Mouse (Mus musculus) limb, embryonic 12.5 days (tissue): ENCODE measurements around the gene Dab1. TPM values are rescaled to one million over a fixed set of nuclear protein-coding genes. Genes with fewer than 3 reads are reported as not detected.

Source experiments
- ATAC-seq: fragments of 200-750 bp; cut with Nextera tagmentation; 2 replicates; pipeline ENCODE4 v1.8.0; 2017; ENCODE audit warnings: low read depth, moderate TSS enrichment; ENCODE audit not compliant: insufficient number of reproducible peaks, insufficient read depth, low FRiP score, low TSS enrichment
- H3K27ac ChIP-seq: fragments of 300-500 bp; sonication (generic); 2 replicates; pipeline ENCODE4 v1.5.1; 2016; ENCODE audit warnings: mild to moderate bottlenecking, moderate library complexity
- H3K27me3 ChIP-seq: fragments of 300-500 bp; sonication (generic); 2 replicates; pipeline ENCODE4 v1.6.1; 2016; ENCODE audit warnings: mild to moderate bottlenecking, moderate library complexity
- H3K36me3 ChIP-seq: fragments of 300-500 bp; sonication (generic); 2 replicates; pipeline ENCODE4 v1.6.1; 2016; ENCODE audit warnings: mild to moderate bottlenecking, moderate library complexity
- H3K4me1 ChIP-seq: fragments of 300-500 bp; sonication (generic); replicated peaks from 2 replicates; pipeline ENCODE4 v1.6.1; 2016
- H3K4me2 ChIP-seq: fragments of 300-500 bp; sonication (generic); 2 replicates; pipeline ENCODE4 v1.6.1; 2016; ENCODE audit warnings: mild to moderate bottlenecking, moderate library complexity
- H3K4me3 ChIP-seq: fragments of 300-500 bp; sonication (generic); replicated peaks from 2 replicates; pipeline ENCODE4 v1.5.1; 2016; ENCODE audit warnings: mild to moderate bottlenecking
- H3K9ac ChIP-seq: fragments of 300-500 bp; sonication (generic); replicated peaks from 2 replicates; pipeline ENCODE4 v1.6.1; 2016; ENCODE audit warnings: mild to moderate bottlenecking, moderate library complexity
- H3K9me3 ChIP-seq: fragments of 300-500 bp; sonication (generic); 2 replicates; pipeline ENCODE4 v1.6.1; 2016; ENCODE audit warnings: mild to moderate bottlenecking, moderate library complexity
- WGBS: fragments of 180-500 bp; shearing (Covaris S2); methylation state at CpG from one replicate; pipeline ENCODE4 v1.1.7; 2016; 5-methylcytosine and 5-hydroxymethylcytosine counted together
- polyA plus RNA-seq: library from polyadenylated mRNA; unstranded; fragments of >200 nt; fragmentation: Nextera tagmentation; extraction: Ambion mirVana; gene quantifications from 2 replicates; pipeline ENCODE4 v1.2.1, GENCODE M21; 2016

Dab1 gene
- polyA plus RNA-seq, 1 experiment from 2014 or later: 23.8 TPM

DNA sequence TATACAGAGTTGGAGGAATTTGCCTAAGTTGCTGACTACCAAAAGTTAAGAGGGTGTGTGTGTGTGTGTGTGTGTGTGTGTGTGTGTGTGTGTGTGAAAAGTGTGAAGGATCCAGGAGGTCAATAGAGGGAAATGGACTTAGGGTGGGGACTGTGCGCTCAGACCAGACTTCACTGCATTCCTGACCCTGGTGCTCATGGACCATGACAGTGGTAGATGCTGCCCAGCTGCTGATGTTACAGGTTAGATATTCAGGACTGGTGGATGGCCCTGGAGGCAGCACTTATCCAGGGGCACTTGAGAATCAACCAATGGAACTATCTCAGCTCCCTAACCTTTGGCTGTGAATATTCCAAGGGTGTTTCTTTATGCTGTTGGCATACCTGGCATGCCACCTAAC lies 929.1 kb downstream of the Dab1 start:
- Histone ChIP-seq H3K4me3 (no peak overlapping the region), H3K9ac (no peak overlapping the region), H3K27me3 (no peaks in the 10 kb centered on the region), H3K4me2 (no peak overlapping the region), H3K27ac (no peak overlapping the region), H3K36me3 (no peaks in the 10 kb centered on the region), H3K4me1 (peaks cover 14% of the 10 kb centered on the region), H3K9me3 (no peaks in the 10 kb centered on the region)
- WGBS: 93% methylated on average over 1 of the region's 1 CpGs
- ATAC-seq: no peak

- ATAC-seq: no peak
- WGBS: 22% methylated on average over 4 of the region's 4 CpGs
- H3K4me1 ChIP-seq: peaks cover 23% of the 10 kb centered on the region
Observed at GRCm38 (mm10) chr4:104550581-104551205, 931.5 kb downstream of the Dab1 start.

DNA sequence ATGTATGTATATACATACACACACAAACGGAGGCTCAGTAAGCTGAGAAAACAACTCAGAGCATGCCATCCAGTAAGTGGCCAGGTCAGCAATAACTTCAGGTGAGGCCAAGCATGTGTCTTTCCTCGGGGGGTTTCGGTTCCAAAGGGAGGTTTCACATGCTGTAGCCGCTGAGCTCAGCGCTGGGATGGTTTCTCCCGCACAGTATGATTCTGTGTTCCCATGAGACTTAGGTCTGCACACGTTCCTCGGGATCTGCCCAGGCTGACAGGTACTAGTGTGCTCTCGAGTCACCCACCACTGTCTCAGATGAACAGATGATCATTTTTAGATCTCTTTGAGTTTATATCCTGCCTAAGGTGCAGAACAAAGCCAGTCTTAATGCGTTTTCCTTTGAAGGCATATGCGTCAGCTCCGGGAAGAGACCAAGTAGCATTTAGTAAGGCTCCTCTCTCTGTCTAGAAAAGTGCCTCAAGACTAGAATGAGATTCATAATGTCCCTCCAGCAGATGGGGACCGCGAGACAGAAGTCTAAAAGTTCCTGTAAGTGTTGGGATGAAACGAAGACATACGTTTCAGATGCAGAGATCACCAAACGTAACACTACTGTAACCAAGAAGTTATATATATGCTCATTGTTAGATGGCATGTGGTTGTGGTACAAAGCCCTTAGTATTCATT lies 932.4 kb downstream of the Dab1 start:
- no peaks in the 10 kb centered on the region for H3K36me3 ChIP-seq
- H3K4me2 ChIP-seq: no peak overlapping the region
- peaks cover 30% of the 10 kb centered on the region for H3K4me1 ChIP-seq
- H3K27ac ChIP-seq: no peak overlapping the region
- no peak overlapping the region for H3K4me3 ChIP-seq
- H3K27me3 ChIP-seq: no peaks in the 10 kb centered on the region
- no peaks in the 10 kb centered on the region for H3K9me3 ChIP-seq
- H3K9ac ChIP-seq: no peak overlapping the region
- ATAC-seq: no peak
- 91% methylated on average over 17 of the region's 17 CpGs for WGBS

More at GRCm38 (mm10) chr4:104550581-104551205, 931.5 kb downstream of the Dab1 start:
- no peaks in the 10 kb centered on the region for H3K36me3 ChIP-seq
- H3K9ac ChIP-seq: no peak overlapping the region
- no peaks in the 10 kb centered on the region for H3K27me3 ChIP-seq
- no peaks in the 10 kb centered on the region for H3K9me3 ChIP-seq
- H3K27ac ChIP-seq: no peak overlapping the region
- no peak overlapping the region for H3K4me2 ChIP-seq
- no peak overlapping the region for H3K4me3 ChIP-seq

GRCm38 (mm10) chr4:104555408-104555807 lies 936.2 kb downstream of the Dab1 start:
- peak; percentile 79 for ATAC-seq
- H3K4me3 ChIP-seq: no peak overlapping the region
- peaks cover 24% of the 10 kb centered on the region for H3K4me1 ChIP-seq
- H3K27me3 ChIP-seq: no peaks in the 10 kb centered on the region
- no peak overlapping the region for H3K27ac ChIP-seq
- no peak overlapping the region for H3K9ac ChIP-seq
- no peak overlapping the region for H3K4me2 ChIP-seq
- whole genome bisulfite sequencing: 30% methylated on average over 2 of the region's 2 CpGs
- H3K36me3 ChIP-seq: no peaks in the 10 kb centered on the region
- H3K9me3 ChIP-seq: no peaks in the 10 kb centered on the region

DNA sequence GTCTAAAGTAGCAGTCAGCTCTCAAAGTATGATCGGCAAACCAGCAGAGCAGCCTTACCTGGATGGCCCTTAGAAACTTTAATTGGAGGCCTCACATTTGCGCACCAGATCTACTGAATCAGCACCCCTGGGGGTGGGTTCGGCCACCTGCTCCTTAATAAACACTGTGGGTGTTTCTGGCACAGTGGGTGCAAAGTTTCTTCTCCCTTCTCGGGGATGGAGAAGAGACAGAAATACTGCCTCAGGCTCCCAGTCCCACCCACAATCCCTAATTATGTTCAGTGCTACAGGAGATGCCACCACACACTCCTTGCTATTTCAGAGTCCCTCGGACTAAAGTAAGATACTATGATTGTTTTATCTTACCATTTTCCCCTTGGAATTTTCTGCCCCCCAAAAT lies 944.4 kb downstream of the Dab1 start:
- Histone ChIP-seq H3K4me3 (no peak overlapping the region), H3K9ac (no peak overlapping the region), H3K36me3 (no peaks in the 10 kb centered on the region), H3K4me1 (no peaks in the 10 kb centered on the region), H3K9me3 (no peaks in the 10 kb centered on the region), H3K27me3 (peaks cover 3% of the 10 kb centered on the region; the same call in 1 of the 2 replicates), H3K27ac (no peak overlapping the region), H3K4me2 (no peak overlapping the region)
- WGBS: 65% methylated on average over 5 of the region's 5 CpGs
- no peak for ATAC-seq

DNA sequence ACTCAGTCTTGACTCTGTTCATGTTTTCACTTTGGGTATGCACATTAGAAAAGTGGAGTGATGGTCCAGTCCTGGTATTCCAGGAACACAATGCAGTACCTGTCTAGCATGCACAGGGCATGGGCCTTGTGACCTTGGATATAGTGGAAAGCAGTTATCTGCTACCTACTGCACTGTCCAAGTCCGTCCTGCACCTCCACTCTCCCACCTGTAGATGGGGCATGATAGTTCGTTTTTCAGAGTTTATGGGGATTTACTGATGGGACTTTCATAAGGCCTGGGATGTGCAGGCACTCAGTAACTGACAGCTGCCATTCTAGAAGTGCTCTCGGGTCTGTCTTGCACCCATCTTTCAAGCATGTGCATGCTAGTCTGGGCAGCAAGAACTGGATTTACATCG lies 951.4 kb downstream of the Dab1 start:
- Histone ChIP-seq H3K36me3 (no peaks in the 10 kb centered on the region), H3K27me3 (no peaks in the 10 kb centered on the region; the same call in 1 of the 2 replicates), H3K4me2 (no peak overlapping the region), H3K9me3 (no peaks in the 10 kb centered on the region), H3K27ac (no peak overlapping the region), H3K9ac (no peak overlapping the region), H3K4me3 (no peak overlapping the region), H3K4me1 (peaks cover 6% of the 10 kb centered on the region; the same call in 1 of the 2 replicates)
- ATAC-seq: no peak
- WGBS: 74% methylated on average over 4 of the region's 4 CpGs

GRCm38 (mm10) chr4:104572440-104572839 lies 953.3 kb downstream of the Dab1 start:
- H3K4me3 ChIP-seq: no peak overlapping the region
- no peak overlapping the region for H3K4me2 ChIP-seq
- 62% methylated on average over 8 of the region's 8 CpGs for WGBS
- H3K9me3 ChIP-seq: no peaks in the 10 kb centered on the region
- H3K27me3 ChIP-seq: no peaks in the 10 kb centered on the region; the same call in 1 of the 2 replicates
- peaks cover 6% of the 10 kb centered on the region; the same call in 1 of the 2 replicates for H3K4me1 ChIP-seq
- no peaks in the 10 kb centered on the region for H3K36me3 ChIP-seq
- no peak overlapping the region for H3K27ac ChIP-seq
- no peak for ATAC-seq
- H3K9ac ChIP-seq: no peak overlapping the region

DNA sequence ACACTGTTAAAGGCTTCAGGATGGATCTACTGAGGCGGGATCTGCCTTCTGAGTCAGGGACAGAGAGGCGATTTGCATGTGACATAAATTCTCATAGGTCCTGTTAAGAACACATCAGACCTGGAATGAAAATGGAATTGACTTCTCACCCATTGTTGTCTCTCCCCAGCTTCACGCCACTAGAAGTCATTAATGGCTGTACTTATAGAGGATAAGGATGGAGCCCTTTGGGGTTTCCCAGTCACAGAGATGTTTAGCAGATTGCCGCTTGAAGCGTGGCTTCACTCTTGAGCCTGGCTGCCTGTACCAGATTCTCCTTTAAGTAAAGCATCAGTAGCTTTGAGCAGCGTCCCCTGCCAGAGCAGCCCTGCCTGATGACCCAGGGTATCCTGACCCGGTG lies 954.3 kb downstream of the Dab1 start:
- Histone ChIP-seq H3K27ac (no peak overlapping the region), H3K36me3 (no peaks in the 10 kb centered on the region), H3K4me3 (no peak overlapping the region), H3K4me2 (no peak overlapping the region), H3K4me1 (peaks cover 6% of the 10 kb centered on the region; the same call in 1 of the 2 replicates), H3K9ac (no peak overlapping the region), H3K9me3 (no peaks in the 10 kb centered on the region), H3K27me3 (no peaks in the 10 kb centered on the region; the same call in 1 of the 2 replicates)
- ATAC-seq: no peak
- WGBS: 65% methylated on average over 7 of the region's 7 CpGs

DNA sequence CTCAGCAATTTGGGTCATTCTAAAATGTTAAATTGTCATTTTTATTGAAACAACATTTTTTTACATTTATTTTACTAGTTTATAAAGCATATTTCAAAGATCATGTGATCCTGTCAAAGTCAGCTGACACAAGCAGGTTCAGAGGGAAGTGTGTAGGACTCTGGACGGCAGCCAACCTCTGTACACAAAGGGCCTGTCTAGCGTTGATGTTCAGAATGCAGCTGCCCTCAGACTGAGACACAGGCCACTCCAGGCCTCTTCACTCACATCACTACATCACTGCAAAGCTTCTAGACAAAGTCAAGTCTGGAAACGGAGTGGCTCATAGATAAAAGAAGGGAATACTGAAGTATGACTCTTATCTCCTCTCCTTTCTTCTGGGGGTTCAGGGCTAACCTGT lies 959.2 kb downstream of the Dab1 start:
- ATAC-seq: no peak
- Histone ChIP-seq H3K4me1 (peaks cover 24% of the 10 kb centered on the region), H3K27me3 (no peaks in the 10 kb centered on the region), H3K9me3 (no peaks in the 10 kb centered on the region), H3K4me2 (no peak overlapping the region), H3K36me3 (no peaks in the 10 kb centered on the region), H3K4me3 (no peak overlapping the region), H3K27ac (no peak overlapping the region), H3K9ac (no peak overlapping the region)
- WGBS: 59% methylated on average over 3 of the region's 3 CpGs

DNA sequence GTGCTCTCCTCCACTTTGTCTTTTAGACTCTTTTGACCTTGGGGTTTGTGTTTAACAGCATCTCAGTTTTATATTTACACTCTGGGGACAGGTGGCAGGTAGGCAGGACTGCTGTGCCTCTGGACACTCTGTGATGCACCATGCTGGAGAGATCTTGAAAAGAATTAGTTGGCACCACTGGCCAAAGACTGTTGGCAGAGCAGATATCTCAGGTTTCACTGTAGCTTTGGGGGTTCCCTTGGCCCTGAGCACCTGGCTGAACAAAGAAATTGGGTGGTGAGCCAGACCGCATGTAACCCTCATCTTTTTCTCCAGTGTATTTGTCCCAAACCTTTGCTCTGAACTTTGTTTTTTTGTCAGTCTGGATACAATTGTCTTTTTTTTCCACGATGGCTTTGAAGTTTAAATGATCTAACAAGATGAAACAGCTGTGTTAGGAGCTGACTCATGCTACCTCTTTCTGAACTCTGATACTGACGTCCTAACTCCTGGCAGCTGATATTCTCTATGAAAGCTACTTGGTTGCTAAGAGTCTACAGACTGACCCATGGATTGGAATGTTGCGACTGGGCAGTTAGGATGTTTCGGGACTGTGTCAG lies 960.9 kb downstream of the Dab1 start:
- no peak overlapping the region for H3K4me3 ChIP-seq
- H3K36me3 ChIP-seq: no peaks in the 10 kb centered on the region
- no peak overlapping the region for H3K27ac ChIP-seq
- H3K27me3 ChIP-seq: no peaks in the 10 kb centered on the region
- no peak for ATAC-seq
- no peak overlapping the region for H3K4me2 ChIP-seq
- no peaks in the 10 kb centered on the region for H3K9me3 ChIP-seq
- H3K9ac ChIP-seq: no peak overlapping the region
- WGBS: 74% methylated on average over 5 of the region's 5 CpGs
- peaks cover 29% of the 10 kb centered on the region for H3K4me1 ChIP-seq

GRCm38 (mm10) chr4:104582726-104583125 lies 963.6 kb downstream of the Dab1 start:
- no peaks in the 10 kb centered on the region for H3K9me3 ChIP-seq
- no peaks in the 10 kb centered on the region for H3K27me3 ChIP-seq
- no peak overlapping the region for H3K4me2 ChIP-seq
- no peak overlapping the region for H3K27ac ChIP-seq
- H3K36me3 ChIP-seq: no peaks in the 10 kb centered on the region
- peaks cover 29% of the 10 kb centered on the region for H3K4me1 ChIP-seq
- no peak overlapping the region for H3K4me3 ChIP-seq
- WGBS: 12% methylated on average over 5 of the region's 5 CpGs
- H3K9ac ChIP-seq: no peak overlapping the region
- ATAC-seq: no peak
